Mouse (Mus musculus) A20 (cell line): ENCODE data around the gene Fbxl22.
A peak's percentile ranks its signal among the peaks of the same experiment; 100 is the strongest.

Experiments
- DNase-seq: peaks from one replicate; pipeline ENCODE4 v3.0.0-alpha.2; 2011; ENCODE audit warnings: low read depth, low spot score

The Fbxl22 gene

DNA sequence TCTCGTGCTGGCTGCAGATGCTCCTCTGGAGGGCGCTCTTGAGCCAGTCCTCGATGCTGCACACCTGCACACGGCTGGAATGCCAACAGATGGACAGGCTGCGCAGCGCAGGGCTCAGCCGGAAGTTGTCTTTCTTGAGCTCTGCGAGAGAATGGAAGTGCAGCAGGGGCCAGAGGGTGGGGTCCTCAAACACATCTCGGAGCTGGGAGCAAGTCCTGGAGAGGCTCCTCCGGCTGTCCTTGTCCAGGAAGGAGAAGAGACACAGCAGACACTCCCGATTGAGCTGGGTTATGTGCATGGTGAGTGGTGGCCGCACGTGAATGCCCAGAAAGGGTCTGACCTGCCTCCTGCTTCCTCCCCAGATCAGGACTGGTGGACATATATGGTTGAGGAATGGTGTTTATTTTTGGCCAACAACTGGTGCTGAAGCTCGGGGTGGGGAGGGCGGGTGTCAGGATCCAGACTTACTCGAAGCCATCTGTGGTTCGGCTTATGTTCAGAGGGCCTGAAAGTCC, at the start of gene Fbxl22:
TSS of gene Fbxl22 (minus strand) at position 338 of the 515 bp plus-strand sequence.
- peak; percentile 46 for DNase-seq

DNA sequence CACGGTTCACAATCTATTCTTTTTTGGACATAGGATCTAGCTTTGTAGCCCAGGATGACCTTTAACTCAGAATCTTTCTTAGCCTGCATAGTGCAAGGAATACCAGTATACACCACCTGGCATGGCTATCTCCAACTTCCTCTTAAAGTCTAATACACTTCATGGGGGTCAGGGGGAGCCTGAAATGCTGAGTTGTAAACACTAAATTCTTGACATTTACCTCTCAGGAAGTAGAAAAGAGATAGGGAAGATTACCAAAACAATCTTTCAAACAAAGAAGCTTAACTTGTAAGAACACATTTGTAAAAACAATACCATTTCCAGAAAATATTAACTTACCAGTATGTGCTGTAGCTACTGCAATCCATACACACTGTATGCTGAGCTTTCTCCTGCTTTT, 47.8 kb upstream of the Fbxl22 start:
- peak; percentile 30 for DNase-seq

DNA sequence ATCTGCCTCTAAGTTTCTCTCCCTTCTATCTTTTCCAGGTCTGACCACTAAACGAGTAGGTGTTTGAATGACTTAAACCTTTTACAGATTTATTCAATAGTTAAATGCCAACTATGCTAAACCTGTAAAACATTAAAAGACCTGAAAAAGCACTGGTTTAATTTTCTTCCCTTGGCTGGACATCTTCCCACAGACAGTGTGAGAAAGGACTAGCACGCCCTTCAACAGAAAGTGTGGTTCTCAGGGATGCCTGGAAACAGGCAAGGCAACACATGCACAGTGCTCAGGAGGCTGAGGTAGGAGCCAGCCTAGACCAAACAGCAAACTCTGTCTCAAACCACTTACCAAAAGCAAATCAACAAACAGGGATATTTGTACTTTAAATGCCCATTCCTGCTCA, 47.1 kb upstream of the Fbxl22 start:
- no peak for DNase-seq

DNA sequence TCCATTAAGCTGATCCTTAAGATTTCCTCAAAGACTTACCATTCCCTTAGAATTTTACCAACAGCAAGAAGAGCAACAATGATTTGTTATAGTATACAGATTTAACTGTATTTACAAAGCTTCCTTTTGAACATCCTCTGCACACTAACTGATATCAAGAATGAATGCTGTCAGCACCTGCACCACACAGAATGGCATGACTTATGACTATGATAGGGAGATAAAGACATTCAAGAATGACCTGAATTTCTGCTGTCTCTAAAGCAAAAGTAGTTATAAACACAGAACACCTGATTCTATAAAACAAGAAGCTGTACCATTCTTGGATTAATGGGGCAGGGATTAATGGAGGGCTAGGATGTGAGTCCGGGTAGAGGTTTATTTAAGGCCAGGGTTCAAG, 46.3 kb upstream of the Fbxl22 start:
- DNase-seq: no peak

DNA sequence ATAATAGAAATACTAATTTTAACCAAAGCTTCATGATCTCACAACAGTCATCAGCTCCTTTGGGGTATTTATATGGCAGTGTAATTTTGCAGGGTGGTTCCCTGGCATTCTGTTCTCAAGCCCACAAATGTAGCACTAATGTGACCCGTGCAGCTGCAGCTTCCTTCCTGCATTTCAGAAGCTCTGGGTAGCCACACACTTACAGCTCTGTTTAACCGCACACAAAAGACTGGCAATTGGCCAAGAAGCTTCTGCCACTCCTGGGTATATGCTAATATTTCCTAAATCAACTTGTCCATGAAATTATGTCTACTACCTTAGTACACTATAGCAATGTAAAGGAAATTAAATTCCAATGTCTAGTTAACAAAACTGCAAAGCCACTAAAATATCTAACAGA, 45.9 kb upstream of the Fbxl22 start:
- DNase-seq: peak; percentile 23

DNA sequence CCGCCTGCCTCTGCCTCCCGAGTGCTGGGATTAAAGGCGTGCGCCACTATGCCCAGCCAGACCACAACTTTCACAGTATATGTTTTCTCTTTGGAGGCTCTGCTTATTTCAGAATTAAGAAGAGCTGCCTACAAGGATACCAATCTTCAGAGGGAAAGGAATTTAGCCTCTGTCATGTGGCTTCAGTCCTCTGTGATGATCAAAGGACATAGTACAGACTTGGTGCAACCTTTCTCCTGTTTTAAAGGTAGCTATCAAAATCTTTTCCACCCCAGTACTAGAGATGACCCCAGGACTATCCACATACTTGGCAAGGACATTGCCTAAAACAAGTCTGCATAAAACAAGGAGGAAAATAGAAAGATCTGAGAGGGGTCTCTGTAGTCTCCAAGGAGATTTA, 44.6 kb upstream of the Fbxl22 start:
- no peak for DNase-seq

DNA sequence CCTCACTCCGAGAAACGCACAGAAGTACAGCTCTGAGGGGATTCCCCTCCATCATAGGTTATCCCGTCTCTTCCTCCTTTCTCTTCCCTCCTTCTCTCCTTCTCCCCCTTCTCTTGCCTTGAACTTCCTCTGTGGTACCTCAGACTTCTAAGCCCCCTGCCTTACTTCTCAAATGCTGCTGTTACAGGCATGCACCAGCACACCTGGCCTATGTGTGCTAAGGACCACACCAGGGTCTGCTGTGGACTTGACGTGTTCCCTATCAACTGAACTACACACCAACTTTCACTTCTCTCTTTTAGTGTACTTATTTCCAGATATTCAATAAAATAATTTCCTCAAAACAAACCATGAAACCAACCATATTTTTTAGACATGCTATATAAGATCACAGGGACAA, 28.4 kb upstream of the Fbxl22 start:
- peak; percentile 47 for DNase-seq

DNA sequence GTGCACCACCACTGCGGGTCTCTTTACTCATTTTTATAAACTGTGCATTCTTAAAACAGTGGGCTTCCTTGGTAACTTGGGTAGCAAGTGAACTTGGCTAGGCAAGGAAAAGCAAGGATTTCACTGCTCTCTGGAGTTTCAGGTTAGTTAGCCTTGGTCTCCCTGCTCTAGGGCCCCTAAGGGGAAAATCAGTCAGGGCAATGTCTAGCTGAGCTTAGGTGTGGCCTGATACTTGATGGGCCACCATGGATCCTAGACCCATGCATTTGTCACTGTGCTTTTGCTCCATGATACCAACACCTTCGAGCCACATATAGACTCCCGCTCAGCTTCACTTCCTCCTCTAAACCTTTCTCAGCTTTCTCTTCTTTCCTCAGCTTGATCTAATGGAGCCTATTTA, 7.2 kb upstream of the Fbxl22 start:
- no peak for DNase-seq

DNA sequence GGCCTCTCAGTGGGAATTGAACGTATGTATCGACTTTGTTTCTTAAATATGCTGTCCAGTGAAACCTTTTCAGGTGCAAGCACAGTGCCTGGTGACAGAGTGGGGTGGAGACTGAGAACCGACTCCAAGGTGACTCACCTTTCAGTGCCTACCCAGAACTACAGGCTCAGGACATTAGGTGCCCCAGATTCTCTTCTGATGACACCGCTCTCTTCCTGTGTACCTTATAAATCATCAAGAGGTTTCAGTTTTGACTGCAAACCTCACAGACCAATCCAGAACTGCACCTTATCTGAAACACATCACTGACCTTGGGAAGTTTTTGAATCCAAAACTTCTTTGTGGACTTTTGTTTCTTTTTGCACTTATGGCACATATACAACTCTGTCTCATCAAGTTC, 5.9 kb upstream of the Fbxl22 start:
- no peak for DNase-seq

DNA sequence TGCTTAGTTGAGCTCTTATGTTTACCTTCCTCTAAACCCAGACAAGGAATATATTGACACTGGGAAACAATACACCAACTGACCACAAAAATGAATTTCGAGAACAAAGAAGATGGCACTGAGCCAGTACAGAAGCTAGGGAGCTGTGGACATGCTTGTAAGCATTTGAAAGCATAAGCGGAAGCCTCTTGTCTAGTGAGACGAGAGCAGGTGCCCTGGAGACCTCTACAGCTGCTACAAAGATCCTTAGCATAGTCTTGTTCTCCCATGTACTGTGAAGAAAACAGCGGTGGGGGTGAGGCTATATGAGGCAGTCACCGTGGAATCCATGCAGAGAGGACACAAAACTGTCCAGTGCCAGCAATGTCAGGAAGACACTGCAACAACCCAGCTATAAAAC, 4.5 kb upstream of the Fbxl22 start:
- no peak for DNase-seq

DNA sequence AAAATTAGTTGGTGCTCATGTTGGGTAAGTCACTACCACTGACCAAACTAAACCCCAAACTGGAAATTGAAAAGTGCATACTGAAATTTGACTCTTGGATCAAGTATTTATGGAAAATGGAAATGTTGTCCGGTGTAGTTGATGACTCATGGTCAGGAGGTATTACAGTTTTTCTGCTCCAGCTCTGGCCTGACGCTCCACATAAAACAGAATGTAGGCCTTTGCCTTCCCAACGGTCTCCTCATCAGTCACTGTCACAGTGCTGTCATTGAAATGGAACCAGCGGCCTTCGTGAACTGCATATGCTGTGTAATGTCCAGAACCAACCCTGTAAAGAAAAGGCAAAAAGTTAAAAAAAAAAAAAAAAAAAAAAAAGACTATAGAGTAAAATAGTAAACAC, 3.9 kb upstream of the Fbxl22 start:
- no peak for DNase-seq

DNA sequence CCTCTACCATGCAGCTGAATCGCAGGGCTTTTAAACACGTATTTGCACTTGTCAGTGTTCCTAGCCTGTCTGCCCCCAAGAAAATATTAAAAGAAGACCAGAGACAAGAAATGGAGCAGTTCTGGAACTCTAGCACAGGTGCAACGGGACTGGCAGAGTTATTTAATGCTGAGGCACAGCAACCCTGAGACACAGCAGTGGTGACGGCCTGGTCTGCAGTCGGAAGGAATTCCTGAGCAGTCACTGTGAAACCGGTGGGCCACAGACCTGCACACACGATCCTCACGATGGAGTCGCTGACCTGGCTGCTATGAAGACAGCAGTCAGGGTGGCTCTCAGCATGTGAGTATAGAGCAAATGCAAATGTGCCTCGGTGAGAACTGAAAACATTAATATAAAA, 3.4 kb upstream of the Fbxl22 start:
- no peak for DNase-seq

DNA sequence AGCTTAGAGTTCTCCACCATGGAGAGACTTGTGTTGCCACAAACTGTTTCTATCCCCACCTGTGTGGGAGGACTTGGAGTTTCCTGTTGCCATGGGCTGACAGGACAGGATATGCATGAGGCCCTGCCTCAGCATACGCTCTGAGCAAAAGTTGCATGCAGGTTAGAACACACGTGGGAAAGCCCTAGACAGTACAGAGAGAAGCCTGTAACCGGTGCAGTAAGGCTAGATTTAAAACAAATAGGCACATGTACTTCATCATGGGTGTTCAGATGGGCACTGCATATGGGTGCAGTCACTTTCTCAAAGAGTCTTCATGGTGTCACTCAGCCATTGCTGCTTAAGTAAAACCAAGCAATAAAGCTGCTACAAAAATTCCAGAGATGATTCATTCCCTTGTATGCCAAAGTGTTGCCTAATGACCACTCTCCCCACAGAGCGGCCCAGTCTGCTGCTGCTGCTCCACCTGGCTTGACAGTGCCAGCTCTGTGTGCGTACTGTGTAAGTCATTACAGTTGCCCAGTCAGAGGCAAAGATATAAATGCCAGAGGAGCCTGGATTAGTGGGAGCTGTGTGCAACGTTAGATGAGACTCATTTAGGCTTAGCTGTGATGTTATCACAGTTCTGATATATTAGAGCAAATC, 2.0 kb upstream of the Fbxl22 start:
- DNase-seq: no peak

DNA sequence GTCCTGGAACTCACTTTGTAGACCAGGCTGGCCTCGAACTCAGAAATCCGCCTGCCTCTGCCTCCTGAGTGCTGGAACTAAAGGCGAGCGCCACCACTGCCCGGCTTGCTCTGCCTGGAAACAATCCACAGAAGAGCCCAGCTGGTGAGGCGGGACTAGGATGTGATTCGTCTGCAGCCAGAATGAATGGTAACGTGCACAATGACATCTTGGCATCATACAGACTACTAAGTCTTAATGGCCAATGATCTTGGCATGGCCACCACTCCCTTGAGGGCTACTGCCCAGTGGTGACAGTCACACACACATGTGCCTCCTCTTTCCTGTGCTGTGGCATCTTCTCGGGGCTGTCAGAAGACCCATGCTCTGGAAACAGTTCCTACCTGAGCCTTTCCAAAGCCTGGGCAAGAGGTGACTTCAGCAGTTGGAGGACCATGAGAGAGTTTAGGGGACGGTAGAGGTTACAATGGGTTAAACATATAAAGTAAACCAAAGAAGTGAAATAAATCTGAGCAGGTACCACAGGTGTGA, 1.4 kb upstream of the Fbxl22 start:
- no peak for DNase-seq

DNA sequence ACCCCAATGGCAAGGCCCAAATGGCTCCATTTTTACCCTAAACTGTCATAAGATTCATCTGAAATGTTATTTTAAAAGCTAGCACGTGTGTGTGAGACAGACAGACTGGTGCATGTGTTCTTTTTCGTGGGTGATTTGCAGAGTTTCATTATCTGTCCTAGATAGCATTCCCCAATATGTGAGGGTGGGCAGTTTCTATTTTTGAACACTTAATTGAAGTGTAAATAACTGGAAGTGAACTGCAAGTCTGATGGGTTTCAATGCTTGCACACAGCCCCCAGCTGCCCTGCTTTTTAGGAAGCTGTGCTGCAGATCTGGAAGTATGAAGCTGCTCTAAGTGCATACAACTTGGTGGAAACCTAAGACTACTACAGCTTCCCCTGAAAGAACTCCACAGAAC, 722 bp upstream of the Fbxl22 start:
- no peak for DNase-seq

DNA sequence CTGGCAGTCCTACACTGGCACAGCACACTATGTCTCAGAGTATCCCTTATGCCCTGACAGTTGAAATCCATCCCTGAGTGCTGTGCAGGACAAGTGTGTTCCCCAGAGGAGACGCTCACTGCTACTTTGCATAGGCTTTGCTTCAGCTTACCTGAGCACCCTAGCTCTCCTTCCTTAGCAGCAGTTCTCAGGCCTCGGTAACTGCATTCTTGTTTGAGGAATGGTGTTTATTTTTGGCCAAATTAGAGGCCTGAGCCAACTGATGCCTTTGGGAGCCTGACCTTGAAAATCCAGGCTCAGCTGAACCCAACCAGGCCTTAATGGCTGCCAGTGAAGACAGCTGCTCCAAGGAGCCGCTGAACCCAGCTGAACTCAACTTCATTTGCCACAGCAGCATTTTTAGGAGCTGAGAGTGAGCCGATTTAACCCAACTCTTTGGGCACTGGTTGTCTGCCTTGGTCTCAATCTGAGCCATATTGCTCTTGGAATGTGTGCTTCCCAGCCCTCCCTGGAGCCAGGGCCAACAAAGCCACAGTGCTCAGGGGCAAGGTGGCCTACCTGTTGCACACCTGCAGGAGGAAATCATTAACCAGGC, 635 bp downstream of the Fbxl22 start:
- no peak for DNase-seq

DNA sequence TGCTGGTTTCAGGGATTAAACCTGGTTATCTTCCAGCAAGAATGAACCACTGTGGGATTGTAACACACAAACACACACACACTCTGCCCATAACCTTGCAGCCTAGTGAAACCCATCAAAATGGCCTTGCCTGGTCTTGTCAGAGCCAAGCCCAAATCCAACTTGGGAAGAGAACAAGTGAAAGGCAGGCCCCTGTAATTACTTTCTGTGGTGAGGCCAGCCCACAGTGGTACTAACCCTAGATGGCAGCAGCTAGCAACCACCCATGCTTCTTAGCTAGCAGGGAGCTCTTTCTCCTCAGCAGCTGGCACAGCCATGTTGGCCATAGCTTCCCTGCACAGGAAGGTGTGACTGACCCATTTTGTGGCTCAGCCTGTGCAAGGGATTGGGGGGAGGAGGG, 1.2 kb downstream of the Fbxl22 start:
- peak; percentile 54 for DNase-seq

DNA sequence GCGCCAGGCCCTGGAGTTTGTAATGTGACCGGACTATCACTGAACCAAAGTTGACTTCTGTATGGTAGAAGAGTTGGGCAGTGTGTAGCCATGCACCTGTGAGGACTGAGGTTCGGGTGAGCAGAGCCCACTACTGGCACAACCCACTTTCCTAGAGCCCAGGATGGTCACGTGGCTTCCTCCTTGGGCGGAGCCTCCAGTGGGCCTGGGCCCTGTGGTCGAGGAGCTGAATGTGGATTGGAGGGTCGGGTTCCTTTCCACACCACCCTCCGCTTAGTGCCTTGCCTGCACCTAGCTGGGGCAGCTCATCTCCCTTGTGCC, 2.1 kb downstream of the Fbxl22 start:
- peak; percentile 89 for DNase-seq

DNA sequence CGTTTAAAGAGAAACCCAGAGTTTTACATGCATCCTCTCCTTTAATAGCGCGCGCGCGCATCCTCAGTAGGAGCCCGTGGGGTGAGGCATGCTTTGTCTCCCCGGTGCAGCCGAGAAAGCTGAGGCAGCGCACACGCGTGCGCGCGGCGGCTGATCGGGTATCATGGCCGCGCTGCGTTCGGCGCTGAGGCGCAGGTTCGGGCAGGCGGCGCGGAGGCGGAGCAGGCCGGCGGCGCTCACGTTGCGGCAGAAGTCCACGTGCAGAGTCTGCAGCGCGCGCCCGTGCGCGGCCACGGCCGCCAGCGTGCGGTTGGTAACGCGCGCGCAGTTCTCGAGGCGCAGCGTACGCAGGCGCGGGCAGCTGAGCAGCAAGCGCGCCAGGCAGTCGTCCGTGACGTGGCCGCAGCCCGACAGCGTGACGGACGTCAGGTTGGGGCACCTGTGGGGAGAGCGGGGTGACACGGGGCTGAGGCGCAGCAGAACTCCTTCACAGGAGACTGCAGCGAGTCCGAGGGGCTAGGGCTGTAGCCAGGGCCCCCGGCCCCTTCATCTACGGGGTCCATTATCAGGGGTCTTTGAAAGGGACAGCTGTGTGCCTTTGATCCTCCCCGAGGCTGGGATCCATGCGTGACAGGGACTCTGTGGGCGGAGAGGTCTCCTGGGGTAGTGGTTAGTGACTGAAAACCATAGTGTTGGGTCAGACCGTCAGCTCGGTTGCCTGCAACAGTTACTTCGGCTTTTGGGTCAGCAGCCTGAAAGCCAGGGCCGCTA, 2.6 kb downstream of the Fbxl22 start:
- DNase-seq: peak; percentile 97

DNA sequence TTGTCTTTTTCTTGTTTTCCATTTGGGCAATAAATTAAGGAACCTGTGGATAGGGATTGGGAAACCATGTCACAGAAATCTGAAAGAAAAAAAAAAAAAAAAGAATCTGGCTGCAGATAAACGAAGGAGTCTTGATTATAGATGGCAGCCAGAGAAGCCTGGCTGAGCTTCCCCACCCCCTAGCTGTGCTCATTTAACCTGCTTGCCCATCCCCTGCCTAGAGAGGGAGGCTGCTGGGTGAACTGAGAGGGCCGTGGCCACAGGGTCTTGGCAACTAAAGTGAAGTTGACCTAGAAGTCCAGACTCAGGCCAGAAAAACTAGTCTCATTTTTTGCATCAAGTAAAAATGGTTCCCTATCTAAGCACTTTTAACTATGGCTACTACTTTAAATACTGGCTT, 3.4 kb downstream of the Fbxl22 start:
- peak; percentile 69 for DNase-seq

DNA sequence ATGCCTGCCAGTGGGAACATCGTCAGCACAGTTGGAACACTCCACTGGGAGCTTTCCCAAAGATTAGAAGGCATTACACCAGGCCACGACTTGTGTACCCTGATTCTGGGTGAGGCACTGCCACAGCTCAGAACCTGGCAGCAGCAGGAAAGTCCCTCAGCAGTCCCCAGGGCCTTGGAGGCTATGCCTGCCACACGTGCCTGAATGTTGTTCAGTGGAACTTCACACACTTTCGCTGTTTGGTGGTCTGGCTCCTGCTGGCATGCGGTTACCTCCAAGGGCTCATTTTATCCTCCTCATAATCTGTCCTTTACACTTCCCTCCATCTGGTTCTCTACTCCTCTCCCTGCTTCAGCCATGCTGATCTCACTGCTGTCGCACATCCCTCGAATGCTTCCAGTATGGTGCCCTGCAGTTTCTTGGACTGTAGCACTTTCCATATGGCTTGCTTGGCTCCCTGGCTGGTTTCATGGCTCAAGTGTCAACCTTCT, 4.0 kb downstream of the Fbxl22 start:
- peak; percentile 58 for DNase-seq

DNA sequence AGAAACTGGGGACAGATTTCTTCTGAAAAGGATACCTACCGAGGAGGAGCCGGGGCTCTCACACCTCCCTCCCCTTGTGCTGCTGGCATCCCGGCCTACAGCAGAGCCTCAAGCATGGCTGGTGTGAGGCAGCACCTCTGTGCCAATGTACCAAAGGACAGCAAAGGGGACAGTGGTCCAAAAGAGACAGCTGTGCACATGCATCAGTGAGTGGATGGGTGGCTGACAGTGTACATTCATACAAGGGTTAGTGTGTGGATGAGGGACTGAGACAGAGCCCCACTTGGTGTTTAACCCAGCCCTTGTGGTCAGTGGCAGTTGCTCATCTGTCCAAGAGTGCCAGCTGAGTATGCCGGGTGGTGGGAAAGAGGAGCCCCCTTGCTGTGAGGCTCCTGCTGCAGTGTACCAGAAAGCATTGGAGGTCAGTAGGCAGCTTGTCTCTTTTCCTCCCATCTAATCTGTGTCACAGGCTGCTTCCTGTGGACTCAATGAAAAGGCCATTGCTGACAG, 5.4 kb downstream of the Fbxl22 start:
- DNase-seq: no peak
